In genomic region chr6:71673166-71673565, GRCm38 (mm10) we compare ENCODE assay signal across 10 mouse cellular contexts. TPM values are rescaled to one million over a fixed set of nuclear protein-coding genes. Genes with fewer than 3 reads are reported as not detected.
DNase-seq lines count a peak whose midpoint lies in the region; ATAC-seq and TF ChIP-seq lines count a peak whose summit lies in the region.
"Had no signal": no experiment of that assay in that cellular context is flagged by ENCODE, and none has a peak within 500 bp of the region (broad histone marks: within the 10 kb centered on the region; RNA-seq: fewer than 3 reads in every experiment).

No protein-coding gene starts in this region.

- peak; percentile 17 for DNase-seq in heart, postnatal 4 days
- DNase-seq in CD4-positive helper T cell, adult 2 months (ENCODE audit: low read depth, low spot score), result peak; percentile 8
- peak; percentile 37 for DNase-seq in adrenal gland, postnatal 14 days
- DNase-seq in lung, postnatal 0 days (ENCODE audit: low spot score), result peak; percentile 16
- no peak for DNase-seq in frontal cortex, postnatal 14 days (ENCODE audit: low spot score in 2 of 2)
- no peak for DNase-seq in frontal cortex, adult 2 months (ENCODE audit: extremely low spot score in 1 of 2, low spot score in 1 of 2)

- no peak for ATAC-seq in heart, embryonic 12.5 days (ENCODE audit: insufficient number of reproducible peaks, low FRiP score)
- ATAC-seq in lung, postnatal 0 days, result no peak
- ATAC-seq in megakaryocyte-erythroid progenitor cell, adult 5-6 weeks (replicated peaks; ENCODE audit: low FRiP score, low TSS enrichment, poor library complexity, severe bottlenecking), result no peak
- ATAC-seq: forebrain, embryonic 13.5 days had no signal

- no peak for TF ChIP-seq EP300 in lung, postnatal 0 days (IDR thresholded peaks at IDR 0.05)

- H3K9me3 ChIP-seq in heart, embryonic 12.5 days (replicated peaks), result no peaks in the 10 kb centered on the region
- no peaks in the 10 kb centered on the region for H3K9me3 ChIP-seq in lung, postnatal 0 days (ENCODE audit: low read length)
- H3K9me3 ChIP-seq: forebrain, embryonic 13.5 days; midbrain, embryonic 12.5 days had no signal

- no peaks in the 10 kb centered on the region for H3K27me3 ChIP-seq in heart, embryonic 12.5 days (replicated peaks)
- no peaks in the 10 kb centered on the region for H3K27me3 ChIP-seq in lung, postnatal 0 days (replicated peaks; ENCODE audit: insufficient read depth, low read length)
- H3K27me3 ChIP-seq: forebrain, embryonic 13.5 days; midbrain, embryonic 12.5 days had no signal

- H3K9ac ChIP-seq in heart, embryonic 12.5 days, result no peak overlapping the region
- H3K9ac ChIP-seq in lung, postnatal 0 days (replicated peaks; ENCODE audit: low read depth), result no peak overlapping the region
- H3K9ac ChIP-seq: forebrain, embryonic 13.5 days; midbrain, embryonic 12.5 days had no signal

- 63% methylated on average over 2 of the region's 2 CpGs for WGBS in heart, embryonic 12.5 days
- 73% methylated on average over 2 of the region's 2 CpGs for WGBS in lung, postnatal 0 days

- H3K4me1 ChIP-seq in heart, embryonic 12.5 days (replicated peaks), result no peaks in the 10 kb centered on the region
- H3K4me1 ChIP-seq in lung, postnatal 0 days (ENCODE audit: insufficient read depth, low read depth, low read length), result no peaks in the 10 kb centered on the region
- H3K4me1 ChIP-seq: forebrain, embryonic 13.5 days; midbrain, embryonic 12.5 days had no signal

- no peak overlapping the region for H3K4me2 ChIP-seq in heart, embryonic 12.5 days
- no peak overlapping the region for H3K4me2 ChIP-seq in lung, postnatal 0 days (replicated peaks; ENCODE audit: low read depth, low read length)
- H3K4me2 ChIP-seq: forebrain, embryonic 13.5 days; midbrain, embryonic 12.5 days had no signal

- peak; percentile 65 for TF ChIP-seq CTCF in lung, postnatal 0 days (IDR thresholded peaks at IDR 0.05)

- H3K27ac ChIP-seq in heart, embryonic 12.5 days (ENCODE audit: poor library complexity, severe bottlenecking), result no peak overlapping the region
- no peak overlapping the region for H3K27ac ChIP-seq in lung, postnatal 0 days (ENCODE audit: low read length)
- H3K27ac ChIP-seq: forebrain, embryonic 13.5 days; midbrain, embryonic 12.5 days had no signal

- no peak overlapping the region for H3K4me3 ChIP-seq in heart, embryonic 12.5 days
- H3K4me3 ChIP-seq in lung, postnatal 0 days (ENCODE audit: low read depth, low read length), result no peak overlapping the region
- H3K4me3 ChIP-seq: forebrain, embryonic 13.5 days; midbrain, embryonic 12.5 days had no signal

- no peaks in the 10 kb centered on the region for H3K36me3 ChIP-seq in heart, embryonic 12.5 days
- no peaks in the 10 kb centered on the region for H3K36me3 ChIP-seq in lung, postnatal 0 days (ENCODE audit: insufficient read depth, low read length)
- H3K36me3 ChIP-seq: midbrain, embryonic 12.5 days had no signal

RNA-seq across cellular contexts. Expression of gene Reep1, which starts 34.2 kb away (rescaled TPM):
- 10 to 100 TPM; 22.4 to 22.9 TPM for total RNA-seq in heart, postnatal 4 days (2021)
- polyA plus RNA-seq in heart, embryonic 12.5 days (2016; fragmentation: Nextera tagmentation; extraction: Ambion mirVana), result 22.3 and 22.9 TPM in 2 replicates
- total RNA-seq in adrenal gland, postnatal 14 days (2021), result 8.2 and 11.0 TPM in 2 replicates
- polyA plus RNA-seq in lung, postnatal 0 days (2015; fragmentation: Nextera tagmentation; extraction: Ambion mirVana), result 12.6 and 13.4 TPM in 2 replicates
- not detected in 2 replicates for total RNA-seq in megakaryocyte-erythroid progenitor cell, adult 5-6 weeks (2014; fragmentation: Nextera tagmentation)
- 0.34 TPM in 1 of 2 replicates, not detected in the other for total RNA-seq in megakaryocyte-erythroid progenitor cell, adult 5-6 weeks (2017)
- 72.4 and 82.5 TPM in 2 replicates for polyA plus RNA-seq in frontal cortex, adult 2 months (2012; rRNA removed)

RNA-seq across cellular contexts. Expression of gene Kdm3a, which starts 40.4 kb away (rescaled TPM):
- 10 to 100 TPM; 39.0 to 41.2 TPM for total RNA-seq in heart, postnatal 4 days (2021)
- polyA plus RNA-seq in heart, embryonic 12.5 days (2016; fragmentation: Nextera tagmentation; extraction: Ambion mirVana), result 48.5 and 51.7 TPM in 2 replicates
- total RNA-seq in adrenal gland, postnatal 14 days (2021), result 35.1 and 44.3 TPM in 2 replicates
- polyA plus RNA-seq in lung, postnatal 0 days (2015; fragmentation: Nextera tagmentation; extraction: Ambion mirVana), result 23.8 and 24.4 TPM in 2 replicates
- 43.2 and 44.9 TPM in 2 replicates for total RNA-seq in megakaryocyte-erythroid progenitor cell, adult 5-6 weeks (2014; fragmentation: Nextera tagmentation)
- 24.1 and 30.4 TPM in 2 replicates for total RNA-seq in megakaryocyte-erythroid progenitor cell, adult 5-6 weeks (2017)
- polyA plus RNA-seq in frontal cortex, adult 2 months (2012; rRNA removed), result 34.5 and 38.4 TPM in 2 replicates

Comparison
In these comparisons a context has a peak if more than half of its experiments do, and no peak if none do; other contexts are left out.
1. DNase-seq: peak in heart, postnatal 4 days (single experiment), CD4-positive helper T cell, adult 2 months (single experiment), adrenal gland, postnatal 14 days (single experiment) and lung, postnatal 0 days (single experiment); none in frontal cortex, postnatal 14 days (0 of 2) and frontal cortex, adult 2 months (0 of 2).